Mouse (Mus musculus): Measurements from ENCODE around the gene Ggnbp2. TPM values are rescaled to one million over a fixed set of nuclear protein-coding genes. Genes with fewer than 3 reads are reported as not detected.

Gene Ggnbp2
- polyA plus RNA-seq (2011; ENCODE audit: insufficient read depth, insufficient read length, low replicate concordance, missing spikeins), result 67.9 and 113 TPM in 2 replicates

DNA sequence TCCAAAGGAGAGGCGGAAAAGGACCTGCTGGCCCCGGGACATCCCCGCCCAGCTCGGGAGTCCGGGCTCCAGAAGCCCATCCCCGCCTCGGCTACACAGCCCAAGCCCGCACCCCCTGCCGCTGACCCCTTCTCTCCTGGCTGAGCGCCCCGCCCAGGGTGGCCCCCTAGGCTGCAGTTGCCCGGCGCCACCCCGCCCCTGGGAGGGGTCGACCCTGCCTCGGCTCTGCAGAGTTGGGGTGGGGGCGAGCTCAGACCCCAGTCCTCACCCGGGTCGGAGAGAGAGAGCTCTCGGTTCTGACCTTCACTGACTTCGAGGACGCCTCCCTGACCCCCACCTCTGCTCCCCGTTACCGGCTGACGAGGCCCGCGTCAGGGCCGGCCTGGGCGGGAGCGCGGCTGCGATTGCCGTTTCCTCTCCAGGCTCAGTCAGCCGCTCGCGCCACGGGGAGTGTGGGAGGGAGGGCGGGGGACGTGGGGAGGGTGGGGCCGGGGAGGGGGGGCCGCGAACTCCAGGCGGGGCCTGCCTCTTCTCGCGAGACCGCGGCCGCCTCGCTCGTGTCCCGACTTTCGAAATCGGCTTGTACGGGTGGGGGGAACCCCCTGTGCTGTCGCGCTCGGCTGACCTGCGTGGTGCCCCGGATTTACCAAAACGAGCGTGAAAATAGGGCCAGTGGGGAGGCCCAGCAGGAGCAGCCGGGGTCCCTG, at the start of gene Ggnbp2:
Ggnbp2 (minus strand) TSS at position 481 of the 707 bp plus-strand sequence.
- no peaks in the 10 kb centered on the region; the same call in 1 of the 2 replicates for H3K4me1 ChIP-seq (ENCODE audit: control insufficient read depth, insufficient read depth, low read length)
- TF ChIP-seq CTCF (IDR thresholded peaks at IDR 0.05; ENCODE audit: control insufficient read depth, insufficient read depth, low read length) (no peak), POLR2A (IDR thresholded peaks at IDR 0.05; ENCODE audit: borderline replicate concordance, control insufficient read depth, low read depth, low read length) (peak; percentile 88)
- peak within 1 kb of the TSS; percentile 100 for H3K27ac ChIP-seq (ENCODE audit: control insufficient read depth, insufficient read depth, low read depth, low read length, poor library complexity)
- H3K4me3 ChIP-seq (replicated peaks; ENCODE audit: control insufficient read depth, low read depth, low read length), result peak within 1 kb of the TSS; percentile 94
- under 1% methylated on average over 60 of the region's 62 CpGs for WGBS

- H3K4me1 ChIP-seq (ENCODE audit: control insufficient read depth, insufficient read depth, low read length), result no peaks in the 10 kb centered on the region; the same call in 1 of the 2 replicates
- 48% methylated on average over 7 of the region's 7 CpGs for WGBS
- TF ChIP-seq POLR2A (IDR thresholded peaks at IDR 0.05; ENCODE audit: borderline replicate concordance, control insufficient read depth, low read depth, low read length), result no peak
- TF ChIP-seq CTCF (IDR thresholded peaks at IDR 0.05; ENCODE audit: control insufficient read depth, insufficient read depth, low read length), result no peak
- no peak overlapping the region for H3K4me3 ChIP-seq (replicated peaks; ENCODE audit: control insufficient read depth, low read depth, low read length)
- H3K27ac ChIP-seq (ENCODE audit: control insufficient read depth, insufficient read depth, low read depth, low read length, poor library complexity), result no peak overlapping the region
Observed at GRCm38 (mm10) chr11:84919951-84920350, 49.3 kb upstream of the Ggnbp2 start.

- H3K4me1 ChIP-seq (ENCODE audit: control insufficient read depth, insufficient read depth, low read length), result no peaks in the 10 kb centered on the region; the same call in 1 of the 2 replicates
- TF ChIP-seq CTCF (IDR thresholded peaks at IDR 0.05; ENCODE audit: control insufficient read depth, insufficient read depth, low read length), result peak; percentile 48; the same call in 1 of the 2 replicates
- no peak for TF ChIP-seq POLR2A (IDR thresholded peaks at IDR 0.05; ENCODE audit: borderline replicate concordance, control insufficient read depth, low read depth, low read length)
Observed at GRCm38 (mm10) chr11:84919276-84919675, 48.7 kb upstream of the Ggnbp2 start.

GRCm38 (mm10) chr11:84918425-84918824, 47.8 kb upstream of the Ggnbp2 start:
- Histone ChIP-seq H3K27ac (ENCODE audit: control insufficient read depth, insufficient read depth, low read depth, low read length, poor library complexity) (no peak overlapping the region), H3K4me1 (ENCODE audit: control insufficient read depth, insufficient read depth, low read length) (no peaks in the 10 kb centered on the region; the same call in 1 of the 2 replicates), H3K4me3 (replicated peaks; ENCODE audit: control insufficient read depth, low read depth, low read length) (no peak overlapping the region)
- WGBS, result 8% methylated on average over 16 of the region's 16 CpGs
- TF ChIP-seq POLR2A (IDR thresholded peaks at IDR 0.05; ENCODE audit: borderline replicate concordance, control insufficient read depth, low read depth, low read length) (no peak), CTCF (IDR thresholded peaks at IDR 0.05; ENCODE audit: control insufficient read depth, insufficient read depth, low read length) (peak; percentile 91)

More at GRCm38 (mm10) chr11:84919276-84919675, 48.7 kb upstream of the Ggnbp2 start:
- H3K4me3 ChIP-seq (replicated peaks; ENCODE audit: control insufficient read depth, low read depth, low read length), result no peak overlapping the region
- 20% methylated on average over 3 of the region's 3 CpGs for WGBS
- H3K27ac ChIP-seq (ENCODE audit: control insufficient read depth, insufficient read depth, low read depth, low read length, poor library complexity), result no peak overlapping the region

- 70% methylated on average over 7 of the region's 7 CpGs for WGBS
- Histone ChIP-seq H3K4me3 (replicated peaks; ENCODE audit: control insufficient read depth, low read depth, low read length) (no peak overlapping the region), H3K4me1 (ENCODE audit: control insufficient read depth, insufficient read depth, low read length) (no peaks in the 10 kb centered on the region; the same call in 1 of the 2 replicates), H3K27ac (ENCODE audit: control insufficient read depth, insufficient read depth, low read depth, low read length, poor library complexity) (no peak overlapping the region)
- TF ChIP-seq POLR2A (IDR thresholded peaks at IDR 0.05; ENCODE audit: borderline replicate concordance, control insufficient read depth, low read depth, low read length) (no peak), CTCF (IDR thresholded peaks at IDR 0.05; ENCODE audit: control insufficient read depth, insufficient read depth, low read length) (no peak)
Observed at GRCm38 (mm10) chr11:84916703-84917300, 46.2 kb upstream of the Ggnbp2 start.

GRCm38 (mm10) chr11:84916053-84916702, 45.6 kb upstream of the Ggnbp2 start, which contains the start of gene Znhit3:
Gene Znhit3 (minus strand): TSS chr11:84916366.
- peak; percentile 25; the same call in 1 of the 2 replicates for TF ChIP-seq POLR2A (IDR thresholded peaks at IDR 0.05; ENCODE audit: borderline replicate concordance, control insufficient read depth, low read depth, low read length)
- TF ChIP-seq CTCF (IDR thresholded peaks at IDR 0.05; ENCODE audit: control insufficient read depth, insufficient read depth, low read length), result no peak
- peak within 1 kb of the TSS; percentile 81 for H3K4me3 ChIP-seq (replicated peaks; ENCODE audit: control insufficient read depth, low read depth, low read length)
- WGBS, result 5% methylated on average over 34 of the region's 34 CpGs
- no peaks in the 10 kb centered on the region; the same call in 1 of the 2 replicates for H3K4me1 ChIP-seq (ENCODE audit: control insufficient read depth, insufficient read depth, low read length)
- no peak within 1 kb of the TSS for H3K27ac ChIP-seq (ENCODE audit: control insufficient read depth, insufficient read depth, low read depth, low read length, poor library complexity)

GRCm38 (mm10) chr11:84914673-84915072, 44.1 kb upstream of the Ggnbp2 start:
- 80% methylated on average over 5 of the region's 5 CpGs for WGBS
- TF ChIP-seq CTCF (IDR thresholded peaks at IDR 0.05; ENCODE audit: control insufficient read depth, insufficient read depth, low read length), result peak; percentile 23; the same call in 1 of the 2 replicates
- TF ChIP-seq POLR2A (IDR thresholded peaks at IDR 0.05; ENCODE audit: borderline replicate concordance, control insufficient read depth, low read depth, low read length), result no peak

DNA sequence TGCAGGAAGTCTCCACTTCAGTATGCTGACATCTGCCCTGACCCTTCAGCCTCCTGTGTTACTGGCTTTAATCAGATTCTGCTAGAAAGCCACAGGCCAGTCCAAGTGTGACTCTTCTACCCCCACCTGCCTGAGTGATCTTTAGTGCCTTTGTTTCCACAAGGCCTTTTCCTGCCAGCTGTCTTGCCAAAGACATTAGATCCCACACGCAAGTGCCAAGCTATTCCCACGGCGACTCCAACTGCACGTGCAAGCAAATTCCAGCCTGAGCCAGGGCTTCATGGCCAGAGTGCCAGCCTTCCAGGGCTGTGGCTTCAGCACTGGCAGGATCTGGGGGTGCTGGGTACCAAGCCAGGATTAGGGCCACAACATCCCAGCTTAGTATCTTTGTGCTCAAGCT, 39.8 kb upstream of the Ggnbp2 start:
- Histone ChIP-seq H3K4me3 (replicated peaks; ENCODE audit: control insufficient read depth, low read depth, low read length) (no peak overlapping the region), H3K4me1 (ENCODE audit: control insufficient read depth, insufficient read depth, low read length) (no peaks in the 10 kb centered on the region), H3K27ac (ENCODE audit: control insufficient read depth, insufficient read depth, low read depth, low read length, poor library complexity) (no peak overlapping the region)
- TF ChIP-seq POLR2A (IDR thresholded peaks at IDR 0.05; ENCODE audit: borderline replicate concordance, control insufficient read depth, low read depth, low read length) (no peak), CTCF (IDR thresholded peaks at IDR 0.05; ENCODE audit: control insufficient read depth, insufficient read depth, low read length) (no peak)
- 96% methylated on average over 4 of the region's 4 CpGs for WGBS

More at GRCm38 (mm10) chr11:84914673-84915072, 44.1 kb upstream of the Ggnbp2 start:
- H3K27ac ChIP-seq (ENCODE audit: control insufficient read depth, insufficient read depth, low read depth, low read length, poor library complexity), result no peak overlapping the region
- no peak overlapping the region for H3K4me3 ChIP-seq (replicated peaks; ENCODE audit: control insufficient read depth, low read depth, low read length)
- no peaks in the 10 kb centered on the region; the same call in 1 of the 2 replicates for H3K4me1 ChIP-seq (ENCODE audit: control insufficient read depth, insufficient read depth, low read length)
